Comparison of ENCODE assay signal across 8 mouse cellular contexts in the genomic region with DNA sequence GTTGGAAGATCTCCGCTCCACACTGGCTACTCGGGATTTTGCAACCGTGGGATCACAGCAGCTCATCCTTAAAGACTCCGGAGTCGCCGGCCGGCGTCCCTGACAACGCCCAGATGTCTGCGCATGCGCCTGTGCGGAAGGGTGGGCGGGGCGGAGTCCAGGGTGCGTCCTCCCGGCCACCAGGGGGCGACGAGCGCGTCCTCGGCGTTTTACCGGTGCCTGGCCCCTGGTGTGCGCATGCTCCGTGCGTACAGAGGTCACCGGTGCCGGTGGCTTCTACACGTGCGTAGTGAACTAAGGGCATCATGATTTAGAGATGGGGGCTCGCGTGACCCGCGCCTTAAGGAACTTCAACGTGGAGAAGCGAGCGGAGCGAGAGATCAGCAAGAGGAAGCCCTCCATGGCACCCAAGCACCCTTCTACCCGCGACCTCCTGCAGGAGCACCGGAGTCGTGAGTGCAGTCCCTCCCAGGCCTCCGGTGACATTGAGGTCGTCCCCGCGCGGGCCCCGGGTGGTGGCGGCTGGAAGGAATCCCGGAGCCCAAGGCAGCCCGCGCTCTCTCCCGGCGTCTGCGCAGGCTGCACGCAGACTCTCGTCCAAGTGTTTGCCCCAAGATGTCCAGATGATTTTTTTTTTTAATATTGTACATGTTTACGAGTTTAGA. TPM values are rescaled to one million over a fixed set of nuclear protein-coding genes. Genes with fewer than 3 reads are reported as not detected.
DNase-seq lines count a peak whose midpoint lies in the region; ATAC-seq and TF ChIP-seq lines count a peak whose summit lies in the region.

A gene (plus strand): TSS at position 233 of the 665 bp plus-strand sequence.

- peak within 1 kb of the TSS; percentile 26; the same call in 1 of the 2 replicates for H3K27ac ChIP-seq in forebrain, embryonic 16.5 days (ENCODE audit: low read length)
- H3K27ac ChIP-seq in layer of hippocampus, adult 2 months = peak within 1 kb of the TSS; percentile 88
- no peak within 1 kb of the TSS for H3K27ac ChIP-seq in lung, embryonic 14.5 days (ENCODE audit: low read depth)
- peak within 1 kb of the TSS; percentile 57 for H3K27ac ChIP-seq in olfactory bulb, adult 2 months (ENCODE audit: insufficient read depth, low read depth, low read length)
- H3K27ac ChIP-seq in thymus, adult 2 months (ENCODE audit: control insufficient read depth, insufficient read depth, low read length) = no peak within 1 kb of the TSS

- H3K4me1 ChIP-seq in G1E (ENCODE audit: insufficient read depth, low read depth, low read length) = peaks cover 5% of the 10 kb centered on the region
- peaks cover 11% of the 10 kb centered on the region for H3K4me1 ChIP-seq in forebrain, embryonic 16.5 days (replicated peaks; ENCODE audit: control insufficient read depth, insufficient read depth, low read length)
- H3K4me1 ChIP-seq in lung, embryonic 14.5 days (ENCODE audit: insufficient read depth) = peaks cover 5% of the 10 kb centered on the region
- H3K4me1 ChIP-seq in olfactory bulb, adult 2 months (ENCODE audit: control insufficient read depth, insufficient read depth, low read length) = no peaks in the 10 kb centered on the region
- H3K4me1 ChIP-seq in thymus, adult 2 months (replicated peaks; ENCODE audit: control insufficient read depth, insufficient read depth, low read length) = peaks cover 4% of the 10 kb centered on the region

- no peaks in the 10 kb centered on the region for H3K27me3 ChIP-seq in G1E (ENCODE audit: insufficient read depth, low read length)
- H3K27me3 ChIP-seq in forebrain, embryonic 16.5 days (replicated peaks; ENCODE audit: control insufficient read depth, insufficient read depth, low read length) = no peaks in the 10 kb centered on the region
- no peaks in the 10 kb centered on the region for H3K27me3 ChIP-seq in lung, embryonic 14.5 days (ENCODE audit: insufficient read depth, low read length)
- H3K27me3 ChIP-seq in thymus, adult 2 months (ENCODE audit: control insufficient read depth, insufficient read depth, low read length) = no peaks in the 10 kb centered on the region

- no peaks in the 10 kb centered on the region for H3K9me3 ChIP-seq in G1E (replicated peaks)
- no peaks in the 10 kb centered on the region for H3K9me3 ChIP-seq in forebrain, embryonic 16.5 days (ENCODE audit: control insufficient read depth, low read length)
- no peaks in the 10 kb centered on the region for H3K9me3 ChIP-seq in lung, embryonic 14.5 days (ENCODE audit: low read depth, low read length)

- peak; percentile 77 for DNase-seq in G1E (ENCODE audit: low spot score)
- peak; percentile 93 to 100 for DNase-seq in cerebellum, adult 18-20 months
- peak; percentile 99 for DNase-seq in heart, postnatal 36 days
- DNase-seq in layer of hippocampus, adult 2 months (ENCODE audit: low spot score in 2 of 2) = peak; percentile 94 to 99
- DNase-seq in lung, embryonic 14.5 days = peak; percentile 96
- peak; percentile 97 for DNase-seq in thymus, adult 2 months

- intact Hi-C loops in heart, postnatal 36 days (cut with DNase I) = loop anchor here (1.0 to 2.0 kb wide), 2 partner anchors 177 to 383 kb away; a partner anchor contains a TSS

- ATAC-seq in G1E (ENCODE audit: extremely low read depth, insufficient number of reproducible peaks, low FRiP score, poor library complexity, severe bottlenecking) = peak; percentile 82
- peak; percentile 98 for ATAC-seq in forebrain, embryonic 16.5 days
- peak; percentile 98 for ATAC-seq in lung, embryonic 14.5 days (ENCODE audit: insufficient read depth)

- peak; percentile 78 for TF ChIP-seq CTCF in G1E (IDR thresholded peaks at IDR 0.05; ENCODE audit: low read depth, low read length)
- peak; percentile 99 for TF ChIP-seq CTCF in layer of hippocampus, adult 2 months (conservative IDR thresholded peaks at IDR 0.05)
- TF ChIP-seq CTCF in lung, embryonic 14.5 days (IDR thresholded peaks at IDR 0.05; ENCODE audit: low read depth) = peak; percentile 96
- peak; percentile 96 for TF ChIP-seq CTCF in olfactory bulb, adult 2 months (IDR thresholded peaks at IDR 0.05; ENCODE audit: insufficient read depth, low read depth, low read length)
- peak; percentile 97 for TF ChIP-seq CTCF in thymus, adult 2 months (IDR thresholded peaks at IDR 0.05; ENCODE audit: borderline replicate concordance, control insufficient read depth, extremely low read depth, insufficient read depth, low read length, poor library complexity)

- peak within 1 kb of the TSS; percentile 88 for H3K4me3 ChIP-seq in G1E (ENCODE audit: low read depth, low read length)
- H3K4me3 ChIP-seq in forebrain, embryonic 16.5 days (replicated peaks; ENCODE audit: low read length) = peak within 1 kb of the TSS; percentile 88
- H3K4me3 ChIP-seq in layer of hippocampus, adult 2 months = peak within 1 kb of the TSS; percentile 87
- H3K4me3 ChIP-seq in lung, embryonic 14.5 days (ENCODE audit: low read depth, low read length) = peak within 1 kb of the TSS; percentile 83
- H3K4me3 ChIP-seq in olfactory bulb, adult 2 months (ENCODE audit: insufficient read depth, low read depth, low read length) = peak within 1 kb of the TSS; percentile 73
- H3K4me3 ChIP-seq in thymus, adult 2 months (ENCODE audit: control insufficient read depth, insufficient read depth, low read length) = peak within 1 kb of the TSS; percentile 74

- under 1% methylated on average over 58 of the region's 58 CpGs for WGBS in forebrain, embryonic 16.5 days
- WGBS in lung, embryonic 14.5 days = under 1% methylated on average over 58 of the region's 58 CpGs
- under 1% methylated on average over 58 of the region's 58 CpGs for WGBS in olfactory bulb, adult 2 months
- WGBS in thymus, adult 2 months = under 1% methylated on average over 58 of the region's 58 CpGs

- peak within 1 kb of the TSS; percentile 84 for H3K9ac ChIP-seq in forebrain, embryonic 16.5 days (replicated peaks; ENCODE audit: low read depth, low read length)
- H3K9ac ChIP-seq in lung, embryonic 14.5 days = peak within 1 kb of the TSS; percentile 81

- TF ChIP-seq POLR2A in olfactory bulb, adult 2 months (IDR thresholded peaks at IDR 0.05; ENCODE audit: insufficient read depth, low read depth, low read length) = peak; percentile 63
- TF ChIP-seq POLR2A in thymus, adult 2 months (IDR thresholded peaks at IDR 0.05; ENCODE audit: control insufficient read depth, extremely low read depth, insufficient read depth, low read length, poor library complexity) = no peak

- H3K36me3 ChIP-seq in G1E (replicated peaks) = peaks cover 19% of the 10 kb centered on the region
- H3K36me3 ChIP-seq in forebrain, embryonic 16.5 days (ENCODE audit: control insufficient read depth, insufficient read depth) = peaks cover 6% of the 10 kb centered on the region
- peaks cover 23% of the 10 kb centered on the region for H3K36me3 ChIP-seq in lung, embryonic 14.5 days (ENCODE audit: insufficient read depth)
- no peaks in the 10 kb centered on the region for H3K36me3 ChIP-seq in thymus, adult 2 months (ENCODE audit: control insufficient read depth, insufficient read depth, low read length)

- H3K4me2 ChIP-seq in forebrain, embryonic 16.5 days (ENCODE audit: low read length) = peak within 1 kb of the TSS; percentile 74
- peak within 1 kb of the TSS; percentile 63 for H3K4me2 ChIP-seq in lung, embryonic 14.5 days

RNA-seq across cellular contexts. Expression of the gene that starts here (rescaled TPM):
- total RNA-seq in G1E (2014; fragmentation: Nextera tagmentation) (23.3 and 33.0 TPM in 2 replicates), G1E (2017) (31.0 and 35.2 TPM in 2 replicates)
- polyA plus RNA-seq in G1E (2012) = 14.6 and 15.4 TPM in 2 replicates
- 58.7 and 59.7 TPM in 2 replicates for polyA plus RNA-seq in forebrain, embryonic 16.5 days (2015; fragmentation: Nextera tagmentation; extraction: Ambion mirVana)
- 10 to 100 TPM; 65.2 to 70.0 TPM for total RNA-seq in heart, postnatal 36 days (2021)
- total RNA-seq in layer of hippocampus, adult 2 months (2021) = 10 to 100 TPM; 39.5 to 41.3 TPM
- 51.7 and 54.0 TPM in 2 replicates for polyA plus RNA-seq in lung, embryonic 14.5 days (2014; fragmentation: Nextera tagmentation; extraction: Ambion mirVana)
- polyA plus RNA-seq in olfactory bulb, adult 2 months (2012; ENCODE audit: insufficient read depth, insufficient read length, low replicate concordance, missing spikeins) = not detected in 2 replicates
- polyA plus RNA-seq in thymus, adult 2 months (2012; rRNA removed) = 2.6 and 2.8 TPM in 2 replicates

Comparison
In these comparisons a context has a peak if more than half of its experiments do, and no peak if none do; other contexts are left out.
1. H3K27ac ChIP-seq: peak in forebrain, embryonic 16.5 days (single experiment), layer of hippocampus, adult 2 months (single experiment) and olfactory bulb, adult 2 months (single experiment); none in lung, embryonic 14.5 days (single experiment) and thymus, adult 2 months (single experiment).
2. Peak in every context shown above with its lines, with median percentiles within 50 percentile points of each other: ATAC-seq, DNase-seq, H3K4me3 ChIP-seq and CTCF ChIP-seq.